Mouse (Mus musculus) G1E (cell line): ENCODE results near the gene Lrrc49. TPM values are rescaled to one million over a fixed set of nuclear protein-coding genes. Genes with fewer than 3 reads are reported as not detected.

Experiments
- ATAC-seq: 2 replicates; pipeline ENCODE4 v1.8.0; 2016; ENCODE audit warnings: mild to moderate bottlenecking; ENCODE audit not compliant: insufficient number of reproducible peaks, poor library complexity, low FRiP score, severe bottlenecking; ENCODE audit errors: extremely low read depth
- DNase-seq: peaks from one replicate; pipeline ENCODE4 v3.0.0; 2012; ENCODE audit warnings: low spot score
- H3K27me3 ChIP-seq: 2 replicates; pipeline ENCODE4 v1.6.1; 2012; ENCODE audit warnings: mild to moderate bottlenecking, low read length, inconsistent platforms; ENCODE audit not compliant: insufficient read depth
- H3K36me3 ChIP-seq: replicated peaks from 2 replicates; pipeline ENCODE3; 2012; ENCODE audit warnings: mild to moderate bottlenecking, inconsistent platforms
- H3K4me1 ChIP-seq: 2 replicates; pipeline ENCODE4 v1.6.1; 2012; ENCODE audit warnings: low read depth, low read length, inconsistent platforms, mixed read lengths; ENCODE audit not compliant: insufficient read depth
- H3K4me3 ChIP-seq: 2 replicates; pipeline ENCODE4 v1.5.1; 2012; ENCODE audit warnings: low read depth, mild to moderate bottlenecking, inconsistent platforms, low read length, moderate library complexity, mixed read lengths
- H3K9me3 ChIP-seq: replicated peaks from 2 replicates; pipeline ENCODE4 v1.6.1; 2012; ENCODE audit warnings: inconsistent platforms
- CTCF ChIP-seq: IDR thresholded peaks from 2 replicates; pipeline ENCODE4 v1.5.1; 2012; ENCODE audit warnings: low read depth, low read length, inconsistent platforms, mixed read lengths
- GATA1 ChIP-seq: IDR thresholded peaks from 2 replicates; pipeline ENCODE4 v1.6.1; 2012; ENCODE audit warnings: borderline replicate concordance, low read length, inconsistent platforms, mixed read lengths
- GATA2 ChIP-seq: IDR thresholded peaks from 2 replicates; pipeline ENCODE4 v1.6.1; 2012; ENCODE audit warnings: low read depth, low read length, inconsistent platforms, borderline replicate concordance
- POLR2AphosphoS5 ChIP-seq: IDR thresholded peaks from 2 replicates; pipeline ENCODE4 v1.6.1; 2012; ENCODE audit warnings: low read depth, low read length, inconsistent platforms; ENCODE audit not compliant: insufficient replicate concordance
- TAL1 ChIP-seq: conservative IDR thresholded peaks from 2 replicates; pipeline ENCODE4 v1.6.1; 2012; ENCODE audit warnings: low read depth, low read length, inconsistent platforms, mixed read lengths
- polyA plus RNA-seq: library from polyadenylated mRNA; stranded (reverse); fragments of >175 nt; gene quantifications from 2 replicates; pipeline ENCODE4 v1.2.3, GENCODE M21; 2012
- total RNA-seq, 2 experiments: library from RNA; stranded (forward) in 1 of 2; stranded (reverse) in 1 of 2; fragments of 200-1000 nt in 1 of 2; fragments of >200 nt in 1 of 2; fragmentation: Nextera tagmentation in 1 of 2; gene quantifications; 2 replicates each; pipeline ENCODE4 v1.2.3; 2014 to 2017

The Lrrc49 gene
- total and polyA plus RNA-seq, 3 experiments = 0.11 to 2.5 (median 1.1) TPM

DNA sequence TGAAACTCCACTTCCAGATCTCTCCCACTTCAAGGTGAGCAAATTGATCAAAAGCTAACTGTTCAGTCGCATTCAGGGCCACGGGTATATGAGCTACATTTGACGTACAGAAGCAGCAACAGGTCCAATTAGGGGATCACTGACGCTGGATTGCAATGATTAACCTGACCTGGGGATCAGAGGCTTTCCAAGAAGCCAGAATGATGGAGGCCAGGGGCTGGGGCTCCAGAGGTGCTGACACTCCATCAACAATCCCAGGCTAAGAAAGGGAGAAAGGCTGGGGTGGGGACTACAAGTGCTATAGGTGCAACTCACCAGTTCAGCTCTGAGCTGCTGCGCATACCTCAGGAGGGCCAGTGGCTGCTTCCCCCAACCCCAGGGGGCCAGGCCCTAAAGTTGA lies 166.8 kb downstream of the Lrrc49 start:
- ATAC-seq (no peak), DNase-seq (no peak)
- peaks cover 18% of the 10 kb centered on the region for H3K4me1 ChIP-seq
- H3K4me3 ChIP-seq = no peak overlapping the region; the same call in 1 of the 2 replicates
- no peaks in the 10 kb centered on the region for H3K9me3 ChIP-seq
- peaks cover 5% of the 10 kb centered on the region for H3K36me3 ChIP-seq
- TF ChIP-seq CTCF (no peak), GATA1 (no peak), TAL1 (no peak), POLR2AphosphoS5 (no peak), GATA2 (no peak)
- H3K27me3 ChIP-seq = peaks cover 48% of the 10 kb centered on the region

DNA sequence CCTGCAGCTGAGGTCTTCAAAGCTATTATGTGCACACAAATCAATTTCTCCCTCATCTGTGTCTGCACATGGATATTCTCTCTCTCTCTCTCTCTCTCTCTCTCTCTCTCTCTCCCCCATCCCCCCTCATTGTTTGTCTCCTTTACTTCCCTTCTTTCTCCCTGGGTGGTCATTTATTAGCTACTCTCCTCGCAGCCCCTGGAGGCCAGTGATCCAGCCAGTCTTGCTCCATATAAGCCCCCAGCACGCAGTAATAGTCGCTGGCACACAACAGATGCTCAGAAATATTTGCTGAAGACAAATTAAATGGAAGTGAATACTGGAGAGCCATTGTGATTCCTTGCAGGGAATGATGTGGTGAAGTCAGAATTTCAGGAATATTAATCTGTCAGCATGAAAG lies 168.4 kb downstream of the Lrrc49 start:
- Histone ChIP-seq H3K4me3 (no peak overlapping the region), H3K27me3 (peaks cover 48% of the 10 kb centered on the region), H3K9me3 (no peaks in the 10 kb centered on the region), H3K4me1 (peaks cover 18% of the 10 kb centered on the region), H3K36me3 (no peaks in the 10 kb centered on the region)
- TF ChIP-seq TAL1 = no peak
- TF ChIP-seq CTCF = no peak
- no peak for TF ChIP-seq GATA1
- TF ChIP-seq GATA2 = no peak
- TF ChIP-seq POLR2AphosphoS5 = no peak
- ATAC-seq (no peak), DNase-seq (no peak)

Other genes starting within 250 kb of the Lrrc49 start
- gene Thsd4, start 166.1 kb downstream of the Lrrc49 start, total RNA-seq (2014; fragmentation: Nextera tagmentation) = 2.4 and 4.5 TPM in 2 replicates
- gene Thsd4, start 166.1 kb downstream of the Lrrc49 start, total RNA-seq (2017) = 2.8 and 3.0 TPM in 2 replicates
- 1.5 and 1.8 TPM in 2 replicates for gene Thsd4, start 166.1 kb downstream of the Lrrc49 start, polyA plus RNA-seq
- not detected in 2 replicates for gene Larp6, start 24.8 kb upstream of the Lrrc49 start, total RNA-seq (2014; fragmentation: Nextera tagmentation)
- gene Larp6, start 24.8 kb upstream of the Lrrc49 start, total RNA-seq (2017) = 0.17 TPM in 1 of 2 replicates, not detected in the other
- not detected in 2 replicates for gene Larp6, start 24.8 kb upstream of the Lrrc49 start, polyA plus RNA-seq
- gene Uaca, start 106.4 kb upstream of the Lrrc49 start, total RNA-seq (2014; fragmentation: Nextera tagmentation) = not detected in 2 replicates
- under 0.01 and 0.33 TPM in 2 replicates for gene Uaca, start 106.4 kb upstream of the Lrrc49 start, total RNA-seq (2017)
- not detected in 2 replicates for gene Uaca, start 106.4 kb upstream of the Lrrc49 start, polyA plus RNA-seq